Mouse (Mus musculus) adrenal gland (tissue): ENCODE measurements around the gene Cfap73.

Experiments
- intact Hi-C: fragments of 180-260 bp; cut with DNase I; formaldehyde crosslinking; loops from one replicate; pipeline ENCODE4 v1.15.1; 2025

Gene Cfap73

GRCm38 (mm10) chr5:120587616-120587926 lies 46.5 kb downstream of the Cfap73 start:
- intact Hi-C loops, result loop anchor here (5.0 kb wide), 1 partner anchor 35 kb away; no protein-coding TSS in a partner anchor

DNA sequence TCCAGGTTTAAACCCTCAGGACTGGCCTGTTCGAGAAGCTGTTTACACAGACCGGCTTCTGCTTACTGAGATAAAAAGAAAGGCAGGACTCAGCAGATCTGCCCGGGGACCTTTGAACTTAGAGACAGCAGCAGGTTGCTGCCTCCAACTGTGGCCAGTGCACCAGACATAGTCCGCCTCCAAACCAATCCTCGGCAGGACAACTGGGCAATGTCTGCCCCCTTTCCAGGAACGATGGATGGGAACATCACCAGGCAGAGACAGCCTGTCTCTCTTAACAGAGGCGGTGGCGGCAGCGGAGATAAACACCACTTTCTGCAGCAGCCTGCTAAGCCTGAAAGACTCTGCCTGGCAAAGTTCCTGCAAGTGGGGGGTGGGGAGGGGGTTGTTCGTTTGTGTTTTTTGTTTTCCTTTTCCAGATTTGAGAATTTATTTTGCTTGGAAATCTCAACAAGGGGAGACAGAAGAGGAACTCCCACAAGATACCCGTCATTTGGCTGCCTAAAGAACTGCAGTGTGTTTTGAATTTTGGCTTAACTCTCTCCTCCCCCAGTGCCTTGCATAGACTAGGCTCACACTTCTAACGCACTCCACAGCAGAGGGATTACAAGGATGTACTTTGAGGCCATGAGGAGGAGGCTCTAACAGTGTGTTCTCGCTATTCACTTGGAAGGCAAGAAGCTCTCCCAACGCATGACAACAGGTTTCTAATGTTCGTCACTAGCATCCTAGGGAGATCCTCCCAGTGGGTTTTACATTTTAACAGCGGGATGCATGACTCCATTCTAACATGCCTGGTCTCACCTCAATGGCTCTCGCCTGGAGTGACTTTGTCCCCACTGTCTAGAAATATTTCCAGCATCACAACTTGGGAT lies 47.1 kb downstream of the Cfap73 start:
- intact Hi-C loops, result loop anchor here (5.0 kb wide), 1 partner anchor 35 kb away; no protein-coding TSS in a partner anchor

DNA sequence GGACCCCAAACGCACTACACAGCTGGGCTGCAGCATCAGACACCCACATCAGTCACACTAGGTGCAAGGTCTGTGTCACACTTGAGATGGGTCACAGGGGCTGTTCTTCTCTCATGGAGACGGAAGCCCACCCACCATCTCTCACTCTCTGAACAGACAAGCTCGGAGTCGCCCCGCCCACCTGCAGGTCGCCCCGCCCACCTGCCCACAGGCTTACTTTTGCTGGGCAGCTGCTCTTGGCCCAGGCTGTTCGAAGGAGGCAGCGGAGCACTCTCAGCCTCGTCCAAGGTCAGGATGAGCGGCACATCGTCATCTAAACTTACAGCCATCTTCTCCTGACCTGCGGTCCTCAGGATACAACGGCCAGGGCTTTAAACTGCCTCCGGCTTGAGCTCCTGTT lies 49.1 kb downstream of the Cfap73 start:
- intact Hi-C loops, result loop anchor here (5.0 kb wide), 1 partner anchor 33 kb away; no protein-coding TSS in a partner anchor

- intact Hi-C loops, result no loop called here
Measured at GRCm38 (mm10) chr5:120583511-120583910, 50.5 kb downstream of the Cfap73 start.

DNA sequence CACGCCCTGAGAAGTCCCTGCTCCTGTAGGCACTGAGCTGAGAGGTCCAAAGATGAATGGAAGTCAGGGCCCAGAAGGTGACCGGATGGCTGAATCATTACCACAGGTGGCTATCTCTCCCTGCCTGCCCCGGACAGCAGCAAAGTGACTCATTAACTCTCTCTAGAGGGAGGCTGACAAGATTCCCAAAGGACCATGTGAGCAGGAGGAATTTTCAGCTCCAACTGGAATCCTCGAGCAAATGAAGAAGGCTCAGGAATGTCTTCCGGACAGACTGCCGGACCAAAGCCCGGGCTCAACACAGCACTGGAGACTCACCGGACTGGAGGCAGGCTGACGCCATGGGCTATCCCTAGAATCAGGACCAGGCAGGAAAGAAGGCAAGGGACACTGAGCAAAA lies 52.0 kb downstream of the Cfap73 start:
- intact Hi-C loops, result no loop called here

DNA sequence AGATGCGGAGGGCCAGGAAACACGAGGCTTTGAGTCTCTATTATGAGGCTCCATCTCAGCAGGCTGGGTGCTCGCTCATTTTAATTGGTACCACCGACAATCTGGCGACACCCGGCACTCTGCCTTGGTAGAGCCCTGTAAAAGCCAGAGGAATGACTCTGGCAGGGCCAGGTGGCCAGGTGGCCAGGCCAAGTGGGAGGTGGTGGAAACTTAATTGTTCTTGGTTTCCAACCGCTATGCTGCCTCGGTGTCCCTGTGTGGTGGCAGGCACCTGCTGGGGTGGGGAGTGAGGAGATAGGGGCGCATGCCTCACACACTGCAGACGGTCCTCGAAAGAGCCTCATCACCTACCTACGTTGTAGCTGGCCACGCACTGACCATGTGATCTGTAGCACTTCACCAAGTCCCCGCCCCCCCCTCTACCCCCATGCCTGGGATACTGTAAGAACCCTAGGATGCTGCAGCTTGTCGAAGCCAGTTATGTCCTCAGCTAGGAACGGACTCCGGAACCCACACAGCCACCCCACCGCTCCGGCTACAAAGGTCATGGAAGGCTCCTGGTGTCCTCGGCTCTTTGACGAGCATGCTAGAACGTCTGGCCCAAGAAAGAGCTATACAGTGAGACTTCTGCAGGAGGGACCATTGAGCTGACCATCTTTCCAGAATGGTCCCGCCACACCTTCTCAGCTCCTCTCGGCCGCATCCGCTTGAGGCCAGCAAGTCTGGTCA lies 54.0 kb downstream of the Cfap73 start:
- intact Hi-C loops, result no loop called here

DNA sequence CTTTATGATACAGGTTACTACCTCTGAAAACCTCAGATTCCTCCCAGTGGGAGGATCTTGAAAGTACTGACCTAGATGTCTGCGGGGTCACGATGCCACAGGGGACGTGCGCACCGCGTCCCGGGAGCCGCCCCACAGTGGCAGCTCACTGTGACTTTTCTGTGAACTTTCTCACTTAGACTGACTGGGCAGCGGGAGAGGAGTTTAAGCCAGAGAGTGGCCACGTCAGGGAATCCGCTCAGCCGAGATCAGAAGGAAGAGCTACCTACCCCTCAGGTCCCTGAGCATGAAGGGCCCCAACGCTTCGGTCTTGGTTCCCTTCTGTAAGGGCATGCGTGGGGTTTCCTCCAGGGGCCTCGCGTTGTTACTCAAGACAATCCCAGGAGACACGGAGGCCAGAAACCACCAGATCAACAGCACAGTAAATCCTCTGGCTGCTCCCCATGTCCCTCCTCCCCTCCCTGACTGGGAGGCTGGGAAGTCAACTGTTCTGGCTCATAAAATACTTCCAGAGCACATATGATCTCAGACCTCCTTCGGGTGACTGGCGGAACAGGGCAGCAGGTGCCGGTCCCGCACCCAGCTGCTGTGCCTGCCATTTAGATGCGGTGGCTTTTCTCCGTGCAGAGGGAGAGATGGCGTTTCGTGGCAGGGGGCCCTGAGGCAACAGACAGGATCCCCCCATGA lies 54.7 kb downstream of the Cfap73 start:
- intact Hi-C loops, result no loop called here

- intact Hi-C loops, result no loop called here
Measured at GRCm38 (mm10) chr5:120578504-120579081, 55.4 kb downstream of the Cfap73 start.
